Mouse (Mus musculus): ENCODE results near the gene Mat1a.

Gene Mat1a

DNA sequence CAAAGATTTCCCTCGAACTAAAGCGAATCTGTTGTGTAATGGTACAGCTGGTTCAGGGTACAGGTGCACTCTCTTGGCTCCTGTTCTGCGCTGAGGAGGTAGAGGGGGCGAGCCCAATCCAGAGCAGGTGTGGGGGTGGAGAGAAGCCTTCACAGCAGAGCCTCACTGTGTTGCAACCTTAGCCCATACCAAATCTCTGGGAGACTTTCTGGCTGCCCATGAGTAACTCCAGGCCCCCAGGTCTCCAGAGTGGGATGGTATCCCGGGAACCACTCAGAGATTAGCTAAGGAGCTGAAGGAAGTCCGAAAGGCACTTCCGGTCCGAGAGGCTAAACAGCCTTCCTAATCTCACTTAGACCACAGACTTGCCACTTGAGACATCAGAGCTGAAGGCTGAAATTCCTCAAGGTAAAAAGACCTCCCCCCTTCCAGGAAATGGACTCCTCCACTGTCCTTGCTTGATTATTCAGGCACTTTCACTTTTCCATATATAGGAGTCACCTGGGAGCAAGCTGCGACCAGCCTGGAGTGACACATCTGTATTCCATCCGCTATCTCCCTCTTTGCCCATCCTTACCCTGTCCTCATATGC lies at the start of gene Mat1a:
Mat1a (plus strand) TSS at position 183 of the 592 bp plus-strand sequence.
- in situ Hi-C loops (cut with MboI; ENCODE audit: low sequenced_read_pairs), result no loop called here

DNA sequence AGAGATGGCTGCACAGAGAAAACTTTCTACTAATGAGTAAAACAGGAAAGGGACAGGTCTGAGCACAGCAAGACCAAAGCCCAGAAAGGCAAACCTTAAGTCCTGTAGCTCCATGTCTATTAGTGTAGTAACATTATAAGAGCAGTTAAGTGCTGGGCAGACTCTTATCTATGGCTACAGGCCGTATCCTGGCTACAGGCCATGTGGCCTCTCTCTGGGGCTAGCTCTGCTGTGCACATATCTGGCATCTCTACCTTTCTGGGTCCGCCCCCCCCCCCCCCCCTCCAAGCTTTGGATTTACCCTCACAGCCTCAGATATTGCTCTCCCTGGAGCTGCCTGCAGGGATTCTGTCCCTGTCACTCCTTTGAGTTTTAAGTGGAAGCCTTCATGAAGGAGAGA lies 39.7 kb upstream of the Mat1a start:
- in situ Hi-C loops (cut with MboI; ENCODE audit: low sequenced_read_pairs), result no loop called here

DNA sequence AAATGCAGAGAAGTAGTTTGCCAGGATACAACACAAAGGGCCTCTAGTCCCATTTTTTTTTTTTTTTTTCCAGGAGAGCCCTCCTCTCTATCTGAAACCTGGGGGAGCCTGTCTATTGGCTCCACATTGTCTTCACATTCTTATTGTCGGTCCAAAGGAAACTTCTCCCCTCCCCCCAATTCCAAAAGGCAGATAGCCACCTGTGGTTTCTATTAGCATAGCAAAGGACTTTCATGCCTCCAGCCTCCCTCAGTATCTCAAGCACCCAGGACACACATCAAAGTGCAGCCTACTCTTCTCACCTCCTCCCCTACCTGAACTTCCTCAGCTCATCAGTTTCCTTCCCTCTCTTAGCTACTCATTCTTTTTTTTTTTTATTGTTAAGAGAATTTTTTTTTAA lies 38.4 kb upstream of the Mat1a start:
- in situ Hi-C loops (cut with MboI; ENCODE audit: low sequenced_read_pairs), result no loop called here

DNA sequence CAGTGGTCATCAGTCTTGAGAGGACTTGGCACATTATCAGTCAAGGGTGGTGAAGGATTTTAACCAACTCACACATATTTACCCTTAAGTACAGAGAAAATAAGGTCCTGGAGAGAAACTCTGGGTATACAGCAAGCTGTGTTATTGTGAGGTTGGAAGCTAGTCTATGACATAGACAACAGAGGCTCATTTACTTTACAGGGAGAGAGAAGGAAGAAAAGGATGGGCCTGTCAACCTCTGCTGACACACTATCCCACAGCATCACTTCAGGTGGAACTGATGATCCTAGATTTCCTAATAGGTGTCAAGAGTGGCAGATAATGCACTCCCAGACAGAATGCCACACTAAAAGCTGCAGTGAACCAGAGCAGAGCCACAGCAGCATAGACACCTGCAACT lies 35.7 kb upstream of the Mat1a start, which contains the start of gene Dydc2:
Dydc2 (minus strand) TSS at position 101 of the 400 bp plus-strand sequence.
- in situ Hi-C loops (cut with MboI; ENCODE audit: low sequenced_read_pairs), result no loop called here

DNA sequence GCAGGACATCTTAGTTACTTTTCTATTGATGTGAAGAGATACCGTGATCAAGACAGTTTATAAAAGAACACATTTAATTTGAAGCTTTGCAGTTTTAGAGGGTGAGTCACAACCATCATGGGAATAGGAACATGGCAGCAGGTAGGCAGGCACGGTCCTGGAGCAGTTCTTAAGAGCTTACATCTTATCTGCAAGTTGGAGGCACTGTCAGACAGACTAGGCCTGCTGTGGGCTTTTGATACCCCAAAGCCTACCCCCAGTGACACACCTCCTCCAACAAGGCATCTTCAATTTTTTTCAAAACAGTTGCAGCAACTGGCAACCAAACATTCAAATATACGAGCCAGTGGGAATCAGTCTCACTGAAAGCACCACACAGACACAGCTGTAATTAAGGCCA lies 34.5 kb upstream of the Mat1a start:
- in situ Hi-C loops (cut with MboI; ENCODE audit: low sequenced_read_pairs), result no loop called here

DNA sequence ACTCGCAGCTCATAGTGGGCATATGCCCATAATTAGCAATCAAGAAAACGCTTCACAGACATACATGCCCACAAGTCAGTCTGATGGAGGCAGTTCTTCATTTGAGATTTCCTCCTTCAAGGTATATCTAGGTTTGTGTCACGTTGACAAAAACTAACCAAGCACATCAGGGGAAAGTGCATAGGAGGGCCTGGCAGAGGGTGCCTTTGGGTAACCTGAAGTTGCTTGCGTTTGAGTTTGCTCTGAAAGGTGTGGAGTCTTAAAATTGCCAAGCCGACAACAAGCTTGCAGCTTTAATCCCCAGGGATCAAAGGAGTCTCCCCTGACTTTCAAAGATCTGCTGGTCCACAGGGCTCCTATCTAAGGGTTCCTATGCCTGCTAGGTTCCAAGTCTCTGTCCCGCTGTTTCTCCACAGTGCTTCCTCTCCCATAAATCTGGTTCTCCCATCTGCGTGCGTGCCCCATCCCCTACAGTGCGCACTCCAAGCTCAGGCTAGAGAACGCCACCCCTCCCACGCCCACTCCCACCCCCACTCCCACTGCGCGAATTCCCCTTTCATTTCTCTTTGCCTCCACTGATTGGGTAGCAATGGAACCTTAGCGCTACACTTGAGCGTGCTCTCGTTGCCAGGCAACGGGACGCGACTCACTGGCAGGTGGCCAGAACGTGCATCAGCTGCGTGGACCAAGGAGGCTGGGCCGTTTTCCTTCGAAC lies 32.4 kb upstream of the Mat1a start, which contains the start of gene Dydc1:
Dydc1 (plus strand) TSS at position 683 of the 715 bp plus-strand sequence.
- in situ Hi-C loops (cut with MboI; ENCODE audit: low sequenced_read_pairs), result no loop called here

DNA sequence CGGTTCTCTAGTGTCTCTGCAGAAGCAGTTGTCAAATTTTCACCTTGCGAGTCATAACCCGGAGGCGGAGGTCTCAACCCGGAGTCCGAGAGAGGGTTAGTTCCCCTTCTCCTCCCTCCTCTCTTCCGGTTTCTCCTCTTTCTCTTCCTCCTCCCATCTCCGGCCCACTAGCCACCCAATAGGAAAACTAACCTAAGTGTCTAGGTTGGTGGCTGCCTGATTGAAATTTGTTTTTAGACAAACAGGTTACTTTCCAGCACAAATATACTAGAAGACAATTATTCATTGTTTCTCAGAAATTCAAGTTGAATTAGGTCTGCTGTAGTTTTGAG lies 31.9 kb upstream of the Mat1a start:
- in situ Hi-C loops (cut with MboI; ENCODE audit: low sequenced_read_pairs), result no loop called here

DNA sequence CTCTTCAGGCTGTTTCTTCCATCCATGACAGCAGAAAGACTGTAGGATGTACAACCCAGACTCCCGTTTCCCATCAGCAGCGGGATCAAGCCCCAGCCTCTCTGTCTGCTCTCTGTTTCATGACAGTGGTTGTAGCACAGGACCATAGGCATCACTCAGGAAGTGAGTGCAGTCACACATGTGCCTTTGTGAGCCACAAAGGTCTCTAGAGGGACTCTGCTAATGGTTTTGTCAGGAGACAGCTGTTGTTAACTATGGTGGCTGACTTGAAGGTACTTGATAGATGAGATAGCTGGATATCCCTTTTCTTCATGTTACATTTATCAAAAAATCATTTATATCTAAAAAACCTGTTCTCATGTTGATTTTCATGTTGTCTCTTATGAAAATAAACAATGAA lies 22.4 kb upstream of the Mat1a start:
- in situ Hi-C loops (cut with MboI; ENCODE audit: low sequenced_read_pairs), result no loop called here

DNA sequence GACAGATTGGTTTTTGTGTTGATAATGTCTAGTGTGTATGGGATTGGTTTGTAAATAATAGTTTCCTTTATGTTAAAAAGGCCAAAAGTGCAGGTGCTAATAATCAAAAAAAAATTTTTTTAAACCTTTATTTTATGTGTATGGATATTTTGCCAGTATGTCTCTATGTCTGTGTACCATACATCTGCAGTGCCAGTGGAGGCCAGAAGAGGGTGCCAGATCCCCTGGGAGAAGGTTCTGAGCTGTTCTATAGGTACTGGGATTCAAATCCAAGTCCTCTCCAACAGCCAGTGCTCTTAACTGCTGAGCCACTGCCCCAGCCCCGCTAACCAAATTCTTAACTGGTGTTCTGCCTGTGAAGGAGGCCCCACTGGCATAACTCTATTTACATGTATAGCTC lies 17.3 kb upstream of the Mat1a start:
- in situ Hi-C loops (cut with MboI; ENCODE audit: low sequenced_read_pairs), result no loop called here

DNA sequence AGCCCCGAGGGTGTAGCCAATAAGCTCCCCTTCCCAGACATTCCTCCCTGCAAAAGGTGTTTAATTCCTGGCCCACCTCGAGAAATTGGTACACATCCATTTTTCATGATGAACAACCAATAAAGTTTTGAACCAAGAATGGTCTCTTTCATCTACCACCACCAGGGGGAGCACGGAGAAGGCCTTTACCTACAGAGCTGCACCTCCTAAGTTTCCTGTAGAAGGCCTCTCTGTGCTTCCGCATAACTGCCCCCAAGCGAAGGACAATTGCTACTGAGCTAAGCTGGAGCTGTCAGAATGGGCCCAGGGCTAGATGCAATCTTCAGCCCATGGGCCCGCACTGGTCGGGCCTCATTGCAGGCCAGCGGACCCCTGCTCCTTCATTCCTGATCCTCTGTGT lies 14.1 kb upstream of the Mat1a start:
- in situ Hi-C loops (cut with MboI; ENCODE audit: low sequenced_read_pairs), result no loop called here

DNA sequence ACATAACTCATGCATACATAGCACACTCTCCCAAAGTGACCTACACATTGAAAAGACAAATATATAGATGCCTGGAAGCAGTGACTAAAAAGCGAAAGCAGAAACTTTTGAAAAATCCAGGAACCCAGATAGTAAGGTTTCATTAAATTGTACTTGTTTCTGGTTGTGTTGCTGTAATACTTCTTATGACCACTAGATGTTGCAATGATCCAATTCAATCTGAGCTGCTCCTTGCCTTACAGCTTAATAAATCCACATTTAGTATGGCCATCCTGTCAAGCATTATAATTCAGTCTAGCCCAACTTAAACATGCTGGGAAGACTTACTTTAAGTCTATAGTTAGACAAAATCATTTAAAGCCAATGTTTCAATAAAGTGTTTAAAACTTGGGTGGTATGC lies 10.7 kb upstream of the Mat1a start:
- in situ Hi-C loops (cut with MboI; ENCODE audit: low sequenced_read_pairs), result no loop called here

DNA sequence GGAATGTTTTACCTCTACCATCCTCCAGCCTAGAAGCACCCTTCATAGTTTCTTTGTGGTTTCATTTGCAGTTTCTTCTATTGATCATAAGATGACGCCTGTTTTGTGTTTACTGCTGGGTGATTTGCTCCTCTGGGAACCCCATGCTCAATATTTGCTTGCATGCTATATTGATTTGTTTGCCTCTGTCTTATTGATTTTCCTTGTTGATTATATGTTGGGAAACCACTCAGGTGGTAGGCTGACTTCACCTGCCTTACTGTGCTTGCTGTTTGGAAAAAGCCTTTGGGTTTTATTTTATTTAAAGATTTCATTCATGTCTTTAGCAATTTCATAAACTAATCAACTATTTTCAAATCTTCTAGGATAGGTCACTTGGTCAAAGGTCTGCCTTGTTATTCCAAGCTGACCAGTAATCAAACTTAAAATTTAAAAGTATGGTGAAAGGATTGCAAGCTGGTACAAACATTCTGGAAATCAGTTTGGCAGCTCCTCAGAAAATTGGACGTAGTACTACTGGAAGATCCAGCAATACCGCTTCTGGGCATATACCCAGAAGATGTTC lies 8.5 kb upstream of the Mat1a start:
- in situ Hi-C loops (cut with MboI; ENCODE audit: low sequenced_read_pairs), result no loop called here

DNA sequence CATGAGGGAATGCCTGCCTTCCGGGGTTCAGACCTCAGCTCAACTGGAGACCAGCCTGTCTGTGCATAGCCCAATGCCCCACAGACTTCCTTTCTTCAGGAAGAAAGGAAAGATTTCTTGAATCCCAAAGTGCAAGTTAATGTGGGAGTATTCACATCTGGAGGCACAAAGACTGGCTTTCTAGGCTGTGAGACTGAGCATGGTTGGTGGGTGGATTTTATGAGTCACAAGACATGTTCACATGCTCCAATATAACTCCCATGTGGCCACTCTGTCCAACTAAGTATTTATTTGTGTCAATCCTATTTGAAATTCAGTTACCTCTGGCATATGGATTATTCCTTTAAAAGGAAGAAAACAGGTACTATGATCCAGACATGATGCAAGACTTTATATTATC lies 6.1 kb upstream of the Mat1a start:
- in situ Hi-C loops (cut with MboI; ENCODE audit: low sequenced_read_pairs), result no loop called here

DNA sequence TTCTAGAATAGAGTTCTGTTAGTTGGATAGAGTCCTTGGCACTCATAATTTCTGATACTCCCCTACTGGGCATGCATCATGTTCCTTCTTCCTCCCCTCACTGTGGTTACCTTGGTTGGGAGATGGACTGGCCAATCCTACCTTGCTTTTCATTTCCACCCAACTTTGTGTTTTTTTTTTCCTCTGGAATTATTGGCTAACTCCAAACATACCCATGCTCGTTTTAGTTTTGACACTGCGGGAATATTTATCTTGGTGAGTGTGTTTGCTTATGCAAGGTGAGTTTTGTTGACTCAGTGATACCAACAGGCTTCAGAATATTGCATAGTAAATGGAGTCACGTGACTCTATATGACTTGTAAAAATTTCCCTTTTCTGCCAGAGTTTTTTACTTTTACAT lies 4.1 kb upstream of the Mat1a start:
- in situ Hi-C loops (cut with MboI; ENCODE audit: low sequenced_read_pairs), result no loop called here

DNA sequence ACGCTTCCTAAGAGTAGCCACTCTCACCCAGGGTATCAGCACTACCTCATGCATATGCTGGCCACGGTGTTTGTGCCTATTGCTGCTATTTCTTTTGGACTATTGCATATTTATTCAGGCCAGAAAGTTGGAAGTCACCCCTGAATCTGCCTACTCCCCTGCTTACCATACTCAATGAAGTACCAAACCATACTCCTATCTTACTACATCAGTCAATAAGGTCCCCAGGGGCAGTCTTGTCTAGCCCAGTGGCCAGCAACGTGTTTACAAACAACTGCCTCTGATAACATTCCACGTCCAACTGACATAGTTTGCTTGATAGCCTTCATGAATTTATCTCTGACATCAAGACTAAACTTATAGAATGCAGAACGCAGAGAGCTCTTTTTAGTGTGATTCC lies 3.6 kb upstream of the Mat1a start:
- in situ Hi-C loops (cut with MboI; ENCODE audit: low sequenced_read_pairs), result no loop called here

DNA sequence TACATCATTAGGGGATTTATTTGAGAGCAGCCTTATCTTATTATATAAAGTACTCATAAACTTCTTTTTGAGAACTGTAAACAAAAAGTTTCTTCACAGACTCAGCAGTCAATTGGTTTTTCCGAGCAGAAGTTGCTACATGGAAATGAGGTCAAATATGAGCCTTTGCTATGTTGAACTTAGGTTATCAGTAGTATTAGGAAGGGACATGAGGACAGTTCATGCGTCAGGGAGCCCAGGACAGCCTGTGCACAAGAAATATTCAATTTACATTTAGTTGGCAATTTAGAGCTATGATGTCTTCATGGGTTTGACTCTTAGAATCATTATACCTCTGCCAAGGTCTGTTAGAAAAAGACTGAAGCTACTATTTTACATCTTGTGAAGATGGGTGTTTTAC lies 2.6 kb upstream of the Mat1a start:
- in situ Hi-C loops (cut with MboI; ENCODE audit: low sequenced_read_pairs), result no loop called here

DNA sequence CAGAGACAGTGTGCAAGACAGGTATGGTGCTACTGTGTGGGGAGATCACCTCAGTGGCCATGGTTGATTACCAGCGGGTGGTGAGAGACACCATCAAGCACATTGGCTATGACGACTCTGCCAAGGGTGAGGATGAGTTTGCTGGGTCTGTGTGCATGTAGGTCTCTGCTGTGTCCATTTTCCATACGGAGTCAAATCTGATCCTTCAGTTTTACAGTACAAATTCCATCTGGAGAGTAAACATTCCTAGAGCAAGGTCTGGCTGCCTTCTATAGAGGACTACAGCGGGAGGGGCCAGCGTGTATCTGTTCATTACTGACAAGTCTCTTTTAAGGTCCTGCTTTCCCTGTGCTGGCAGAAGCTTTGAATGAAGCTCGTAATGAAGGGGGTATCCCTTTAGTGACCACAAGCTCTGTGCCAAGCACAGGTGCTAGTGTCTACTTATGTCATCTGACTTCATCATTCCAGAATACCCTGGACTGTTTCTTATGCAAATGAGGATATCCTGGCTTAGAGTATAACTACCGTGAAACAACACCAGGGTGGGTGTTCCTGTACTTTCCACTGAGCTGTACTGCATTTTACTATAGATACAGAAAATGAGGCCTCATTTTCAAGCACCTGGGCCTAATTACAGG lies 6.3 kb downstream of the Mat1a start:
- in situ Hi-C loops (cut with MboI; ENCODE audit: low sequenced_read_pairs), result no loop called here

DNA sequence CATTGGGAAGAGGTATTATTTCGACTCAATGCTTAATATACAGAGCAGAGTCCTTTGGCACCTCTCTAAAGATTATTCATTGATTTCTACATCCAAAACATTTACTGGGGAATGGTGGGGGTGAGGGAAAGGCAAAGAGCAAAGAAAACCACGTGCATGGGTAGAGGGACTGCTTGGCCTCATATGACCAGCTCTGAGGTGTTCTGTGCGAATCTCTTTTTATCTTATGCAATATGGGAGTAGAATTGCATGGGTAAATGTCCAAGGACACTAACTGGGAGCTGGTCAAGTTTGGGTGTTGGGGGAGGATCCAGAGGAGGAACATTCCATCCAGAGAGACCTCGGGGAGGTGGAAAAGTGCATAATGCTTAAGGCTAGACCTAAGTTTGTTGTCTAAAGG lies 8.1 kb downstream of the Mat1a start:
- in situ Hi-C loops (cut with MboI; ENCODE audit: low sequenced_read_pairs), result no loop called here

DNA sequence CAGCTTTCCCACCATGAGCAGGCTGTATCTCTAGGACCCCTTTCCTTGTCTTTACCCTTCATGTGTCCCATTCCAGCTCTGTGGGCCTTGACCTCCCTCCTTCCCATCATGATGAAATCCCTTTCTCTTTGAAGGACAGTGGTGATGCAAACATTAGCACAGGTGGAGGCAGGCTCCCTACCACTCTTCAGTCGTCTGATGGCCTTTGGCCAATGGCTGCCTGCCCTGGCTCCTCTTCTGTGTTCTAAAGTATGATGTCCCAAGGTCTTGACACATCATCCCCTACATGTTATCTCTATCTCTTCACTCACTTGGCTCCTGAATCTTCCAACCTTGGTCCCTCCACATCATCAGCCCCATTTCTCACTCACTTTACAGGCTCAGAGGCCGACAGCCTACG lies 11.4 kb downstream of the Mat1a start:
- in situ Hi-C loops (cut with MboI; ENCODE audit: low sequenced_read_pairs), result no loop called here

DNA sequence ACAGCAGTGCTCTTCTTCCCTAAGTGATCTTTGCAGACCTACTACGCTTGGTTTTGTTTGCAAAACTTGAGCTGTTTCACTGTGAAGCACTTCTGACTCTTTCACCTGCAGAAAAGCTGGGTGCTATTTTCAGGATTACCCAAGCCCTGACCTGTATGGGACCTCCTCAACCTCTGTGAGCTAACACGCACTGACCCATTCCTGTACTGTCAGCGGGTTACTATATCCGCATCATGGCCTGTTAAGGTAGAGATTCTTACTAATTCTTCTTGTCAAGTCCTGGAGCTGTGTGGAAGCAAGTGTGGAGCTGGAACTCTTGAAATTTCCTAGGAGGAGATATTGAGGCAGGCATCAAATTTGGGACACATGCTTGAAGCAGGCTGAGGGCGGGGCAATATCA lies 19.8 kb downstream of the Mat1a start:
- in situ Hi-C loops (cut with MboI; ENCODE audit: low sequenced_read_pairs), result no loop called here

DNA sequence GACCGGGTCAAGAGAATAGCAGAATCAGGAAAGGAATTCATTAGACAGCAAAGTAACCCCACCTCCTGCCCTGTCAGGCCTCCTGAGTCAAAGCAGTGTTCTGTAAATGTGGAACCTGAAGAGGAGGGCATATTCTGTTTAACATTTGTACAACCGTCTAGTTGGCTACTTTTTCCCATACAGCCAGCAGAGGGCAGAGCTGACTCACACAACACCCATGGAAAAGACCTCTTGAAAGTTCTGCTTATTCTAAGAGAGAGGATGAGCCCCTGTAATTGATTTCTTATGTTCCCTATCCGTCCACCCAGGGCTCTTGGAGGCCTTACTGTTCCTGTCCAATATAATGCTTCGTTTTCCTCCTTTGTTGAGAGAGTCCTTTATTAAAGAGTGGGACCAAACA lies 23.2 kb downstream of the Mat1a start:
- in situ Hi-C loops (cut with MboI; ENCODE audit: low sequenced_read_pairs), result no loop called here

DNA sequence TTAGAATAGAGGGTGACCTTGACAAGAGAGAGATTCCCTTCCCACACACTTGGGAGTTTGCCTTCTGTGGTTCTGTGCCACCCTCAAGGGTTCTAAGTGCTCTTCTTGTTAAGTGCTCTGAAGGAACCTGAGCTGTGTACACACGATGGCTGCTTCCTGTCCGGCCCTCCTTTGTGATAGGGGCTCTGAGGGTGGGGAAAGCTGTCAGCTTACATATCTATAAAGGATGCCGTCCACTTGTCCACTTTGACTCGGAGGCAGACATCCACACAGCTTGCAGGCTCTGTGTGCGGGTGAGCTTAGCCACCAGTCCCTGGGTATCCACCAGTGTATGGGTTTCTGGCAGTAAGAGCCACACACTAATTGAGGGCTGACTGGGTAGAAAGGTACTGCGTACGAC lies 26.7 kb downstream of the Mat1a start, which contains the start of gene Sftpa1:
Sftpa1 (plus strand) TSS at position 243 of the 400 bp plus-strand sequence.
- in situ Hi-C loops (cut with MboI; ENCODE audit: low sequenced_read_pairs), result no loop called here

All from CH12F3 (cell line).